Mouse (Mus musculus) E14TG2a.4 (cell line): ENCODE results near the gene Ddb1.

Source experiments
- CTCF ChIP-seq: conservative IDR thresholded peaks from 2 replicates; pipeline ENCODE4 v1.5.1; 2014; ENCODE audit warnings: low read length
- NANOG ChIP-seq: IDR thresholded peaks from 2 replicates; pipeline ENCODE4 v1.6.1; 2014; ENCODE audit warnings: borderline replicate concordance, low read length, mixed read lengths
- POU5F1 ChIP-seq: IDR thresholded peaks from 2 replicates; pipeline ENCODE4 v1.6.1; 2014; ENCODE audit warnings: low read length, borderline replicate concordance

- TF ChIP-seq CTCF (peak; percentile 13; the same call in 1 of the 2 replicates), NANOG (no peak; the same call in 1 of the 2 replicates), POU5F1 (no peak)
Measured at GRCm38 (mm10) chr19:10676656-10677055, 71.5 kb downstream of the Ddb1 start.
